Mouse (Mus musculus): ENCODE data around the gene Itk.

- TF ChIP-seq CTCF (IDR thresholded peaks at IDR 0.05; ENCODE audit: borderline replicate concordance, insufficient read depth, low read depth, low read length) (no peak), POLR2A (IDR thresholded peaks at IDR 0.05; ENCODE audit: borderline replicate concordance, insufficient read depth, low read length) (no peak)
These were observed 80.9 kb downstream of the Itk start for GRCm38 (mm10) chr11:46308271-46308974.

Data from cerebellum, adult 2 months (tissue).